Comparison of ENCODE assay signal across 21 mouse cellular contexts in the genomic region with DNA sequence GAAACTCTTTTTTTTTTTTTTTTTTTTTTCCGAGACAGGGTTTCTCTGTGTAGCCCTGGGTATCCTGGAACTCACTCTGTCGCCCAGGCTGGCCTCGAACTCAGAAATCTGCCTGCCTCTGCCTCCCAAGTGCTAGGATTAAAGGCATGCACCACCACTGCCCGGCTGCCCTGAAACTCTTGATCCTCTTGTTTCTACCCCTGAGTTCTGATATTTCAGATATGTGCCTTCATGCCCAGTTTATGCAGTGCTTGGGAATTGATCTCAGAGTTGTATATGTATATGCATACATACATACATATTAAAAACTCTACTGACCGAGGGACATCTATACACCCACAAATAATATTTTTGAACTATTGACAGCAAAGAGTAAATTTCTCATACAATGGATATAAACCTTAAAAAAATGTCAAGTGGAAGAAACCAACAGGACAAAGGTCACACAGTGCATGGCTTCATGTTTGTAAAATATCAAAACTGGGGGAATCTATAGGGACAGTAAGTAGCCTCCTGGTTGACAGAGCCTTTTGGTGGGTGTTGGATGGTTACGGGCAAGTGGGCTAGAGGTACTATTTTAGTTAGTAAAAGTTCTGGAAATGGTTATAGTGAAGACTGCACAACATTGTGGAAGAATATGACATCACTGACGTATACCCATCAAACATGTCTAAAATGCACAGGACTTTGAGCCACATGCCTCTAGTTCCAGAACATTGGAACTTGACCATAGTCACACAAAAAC. TPM values are rescaled to one million over a fixed set of nuclear protein-coding genes. Genes with fewer than 3 reads are reported as not detected.
A peak's percentile ranks its signal among the peaks of the same experiment; 100 is the strongest.
DNase-seq lines count a peak whose midpoint lies in the region; ATAC-seq and TF ChIP-seq lines count a peak whose summit lies in the region.
"Had no signal": no experiment of that assay in that cellular context is flagged by ENCODE, and none has a peak within 500 bp of the region (broad histone marks: within the 10 kb centered on the region; RNA-seq: fewer than 3 reads in every experiment).

No protein-coding gene starts in this region.

- peak; percentile 30; the same call in 1 of the 2 replicates for ATAC-seq in kidney, embryonic 15.5 days (replicated peaks; ENCODE audit: low FRiP score)
- peak; percentile 25 for ATAC-seq in erythroblast, adult 5-6 weeks (replicated peaks; ENCODE audit: low FRiP score, poor library complexity, severe bottlenecking)
- ATAC-seq in liver, embryonic 13.5 days (ENCODE audit: low read depth) = peak; percentile 74
- peak; percentile 79 for ATAC-seq in stomach, embryonic 15.5 days (ENCODE audit: insufficient read depth, low FRiP score, low read depth)
- no peak for ATAC-seq in hindbrain, embryonic 12.5 days (ENCODE audit: low FRiP score)
- ATAC-seq: inflammation-experienced regulatory T-cells, adult 6 months; midbrain, embryonic 13.5 days had no signal

- no peaks in the 10 kb centered on the region for H3K9me3 ChIP-seq in kidney, embryonic 15.5 days (replicated peaks)
- no peaks in the 10 kb centered on the region for H3K9me3 ChIP-seq in liver, embryonic 13.5 days (replicated peaks)
- H3K9me3 ChIP-seq in stomach, embryonic 15.5 days = no peaks in the 10 kb centered on the region
- no peaks in the 10 kb centered on the region for H3K9me3 ChIP-seq in hindbrain, embryonic 12.5 days (replicated peaks)
- H3K9me3 ChIP-seq: embryonic facial prominence, embryonic 12.5 days; midbrain, embryonic 13.5 days had no signal

- no peak overlapping the region for H3K4me2 ChIP-seq in kidney, embryonic 15.5 days
- peak overlapping the region; percentile 26; the same call in 1 of the 2 replicates for H3K4me2 ChIP-seq in liver, embryonic 13.5 days
- H3K4me2 ChIP-seq in stomach, embryonic 15.5 days = no peak overlapping the region
- no peak overlapping the region for H3K4me2 ChIP-seq in hindbrain, embryonic 12.5 days (replicated peaks)
- H3K4me2 ChIP-seq: embryonic facial prominence, embryonic 12.5 days; midbrain, embryonic 13.5 days had no signal

- no peak for TF ChIP-seq CTCF in kidney, adult 2 months (conservative IDR thresholded peaks at IDR 0.05; ENCODE audit: insufficient read depth, insufficient read length, low read depth, low read length)

- H3K27ac ChIP-seq in kidney, embryonic 15.5 days = no peak overlapping the region
- H3K27ac ChIP-seq in kidney, adult 2 months (ENCODE audit: insufficient read depth, low read depth, low read length) = no peak overlapping the region
- peak overlapping the region; percentile 94 for H3K27ac ChIP-seq in liver, embryonic 13.5 days
- H3K27ac ChIP-seq in stomach, embryonic 15.5 days = no peak overlapping the region
- no peak overlapping the region for H3K27ac ChIP-seq in hindbrain, embryonic 12.5 days
- H3K27ac ChIP-seq: embryonic facial prominence, embryonic 12.5 days; midbrain, embryonic 13.5 days had no signal

- no peaks in the 10 kb centered on the region for H3K4me1 ChIP-seq in kidney, embryonic 15.5 days
- no peaks in the 10 kb centered on the region for H3K4me1 ChIP-seq in kidney, adult 2 months (ENCODE audit: control insufficient read depth, insufficient read depth, low read length)
- peaks cover 59% of the 10 kb centered on the region for H3K4me1 ChIP-seq in liver, embryonic 13.5 days (replicated peaks)
- no peaks in the 10 kb centered on the region for H3K4me1 ChIP-seq in stomach, embryonic 15.5 days
- H3K4me1 ChIP-seq in hindbrain, embryonic 12.5 days = no peaks in the 10 kb centered on the region
- H3K4me1 ChIP-seq: embryonic facial prominence, embryonic 12.5 days; midbrain, embryonic 13.5 days had no signal

- TF ChIP-seq POLR2A in kidney, adult 2 months (IDR thresholded peaks at IDR 0.05; ENCODE audit: low read depth, low read length) = no peak

- H3K9ac ChIP-seq in kidney, embryonic 15.5 days = no peak overlapping the region
- peak overlapping the region; percentile 70 for H3K9ac ChIP-seq in liver, embryonic 13.5 days
- no peak overlapping the region for H3K9ac ChIP-seq in stomach, embryonic 15.5 days
- H3K9ac ChIP-seq in hindbrain, embryonic 12.5 days = no peak overlapping the region
- H3K9ac ChIP-seq: embryonic facial prominence, embryonic 12.5 days; midbrain, embryonic 13.5 days had no signal

- no peak for DNase-seq in kidney, adult 2 months
- DNase-seq in liver, embryonic 13.5 days = peak; percentile 89
- no peak for DNase-seq in left cerebral cortex, postnatal 25 days (ENCODE audit: low spot score in 2 of 2)
- DNase-seq: cerebellum, adult 18-20 months; kidney, postnatal 10 days; layer of hippocampus, adult 9-11 months; thymus, postnatal 4 days had no signal

- intact Hi-C loops in left cerebral cortex, postnatal 25 days (cut with DNase I) = loop anchor here (5.0 kb wide), 1 partner anchor 37 kb away; no protein-coding TSS in a partner anchor

- WGBS in kidney, embryonic 15.5 days = 87% methylated on average over 7 of the region's 7 CpGs
- 84% methylated on average over 7 of the region's 7 CpGs for WGBS in kidney, adult 2 months
- WGBS in liver, embryonic 13.5 days (ENCODE audit: insufficient replicate concordance) = 35% methylated on average over 7 of the region's 7 CpGs
- WGBS in stomach, embryonic 15.5 days = 73% methylated on average over 7 of the region's 7 CpGs
- 82% methylated on average over 7 of the region's 7 CpGs for WGBS in hindbrain, embryonic 12.5 days

- H3K4me3 ChIP-seq in kidney, embryonic 15.5 days (replicated peaks) = no peak overlapping the region
- no peak overlapping the region for H3K4me3 ChIP-seq in kidney, adult 2 months (ENCODE audit: insufficient read depth, low read depth, low read length)
- H3K4me3 ChIP-seq in liver, embryonic 13.5 days (replicated peaks) = peak overlapping the region; percentile 49
- no peak overlapping the region for H3K4me3 ChIP-seq in stomach, embryonic 15.5 days (replicated peaks)
- no peak overlapping the region for H3K4me3 ChIP-seq in hindbrain, embryonic 12.5 days
- H3K4me3 ChIP-seq: embryonic facial prominence, embryonic 12.5 days; midbrain, embryonic 13.5 days had no signal

- no peaks in the 10 kb centered on the region for H3K36me3 ChIP-seq in kidney, embryonic 15.5 days
- no peaks in the 10 kb centered on the region for H3K36me3 ChIP-seq in kidney, adult 2 months (ENCODE audit: control insufficient read depth, insufficient read depth, low read length)
- H3K36me3 ChIP-seq in liver, embryonic 13.5 days = peaks cover 10% of the 10 kb centered on the region
- no peaks in the 10 kb centered on the region for H3K36me3 ChIP-seq in stomach, embryonic 15.5 days
- no peaks in the 10 kb centered on the region for H3K36me3 ChIP-seq in hindbrain, embryonic 12.5 days
- H3K36me3 ChIP-seq: embryonic facial prominence, embryonic 12.5 days; midbrain, embryonic 13.5 days had no signal

- H3K27me3 ChIP-seq in kidney, embryonic 15.5 days = peaks cover 11% of the 10 kb centered on the region
- no peaks in the 10 kb centered on the region for H3K27me3 ChIP-seq in kidney, adult 2 months (replicated peaks; ENCODE audit: control insufficient read depth, insufficient read depth, low read length)
- H3K27me3 ChIP-seq in liver, embryonic 13.5 days = peaks cover 9% of the 10 kb centered on the region
- no peaks in the 10 kb centered on the region for H3K27me3 ChIP-seq in stomach, embryonic 15.5 days (replicated peaks)
- peaks cover 8% of the 10 kb centered on the region; the same call in 1 of the 2 replicates for H3K27me3 ChIP-seq in hindbrain, embryonic 12.5 days

RNA-seq across cellular contexts. Expression of gene Hbq1b, which starts 1.6 kb away (rescaled TPM):
- polyA plus RNA-seq in kidney, embryonic 15.5 days (2015; fragmentation: Nextera tagmentation; extraction: Ambion mirVana) = 2.3 and 2.5 TPM in 2 replicates
- polyA plus RNA-seq in kidney, adult 2 months (2012; rRNA removed) = 0.22 and 0.34 TPM in 2 replicates
- total RNA-seq in erythroblast, adult 5-6 weeks (2015; ENCODE audit: low replicate concordance) = 294 and 334 TPM in 2 replicates
- 138 and 139 TPM in 2 replicates for total RNA-seq in erythroblast, adult 5-6 weeks (2017; ENCODE audit: low replicate concordance)
- 111 and 141 TPM in 2 replicates for polyA plus RNA-seq in liver, embryonic 13.5 days (2015; fragmentation: Nextera tagmentation; extraction: Ambion mirVana)
- polyA plus RNA-seq in stomach, embryonic 15.5 days (2015; fragmentation: Nextera tagmentation; extraction: Ambion mirVana) = 4.5 and 8.8 TPM in 2 replicates
- 4.6 and 5.1 TPM in 2 replicates for polyA plus RNA-seq in hindbrain, embryonic 12.5 days (2016; fragmentation: Nextera tagmentation; extraction: Ambion mirVana)
- total RNA-seq in left cerebral cortex, postnatal 25 days (2021) = under 1 TPM in 1 of 2 experiments, not detected in 1; 0.73 TPM
- total RNA-seq: adrenal gland, adult 18-20 months; granulocyte monocyte progenitor cell, adult 5-6 weeks; hematopoietic stem cell, adult 5-6 weeks; liver, adult 2 months had no signal
- polyA plus RNA-seq: inflammation-experienced regulatory T-cells, adult 6 months; liver, adult 2 months had no signal

RNA-seq across cellular contexts. Expression of gene Hba-a1, which starts 1.9 kb away (rescaled TPM):
- 4,301 and 5,259 TPM in 2 replicates for polyA plus RNA-seq in kidney, embryonic 15.5 days (2015; fragmentation: Nextera tagmentation; extraction: Ambion mirVana)
- polyA plus RNA-seq in kidney, adult 2 months (2012; rRNA removed) = 1,733 and 2,108 TPM in 2 replicates
- 59,368 and 63,767 TPM in 2 replicates for total RNA-seq in erythroblast, adult 5-6 weeks (2015; ENCODE audit: low replicate concordance)
- total RNA-seq in erythroblast, adult 5-6 weeks (2017; ENCODE audit: low replicate concordance) = 14,861 and 24,674 TPM in 2 replicates
- 56,818 and 64,288 TPM in 2 replicates for polyA plus RNA-seq in liver, embryonic 13.5 days (2015; fragmentation: Nextera tagmentation; extraction: Ambion mirVana)
- polyA plus RNA-seq in stomach, embryonic 15.5 days (2015; fragmentation: Nextera tagmentation; extraction: Ambion mirVana) = 4,810 and 9,460 TPM in 2 replicates
- polyA plus RNA-seq in hindbrain, embryonic 12.5 days (2016; fragmentation: Nextera tagmentation; extraction: Ambion mirVana) = 2,983 and 3,718 TPM in 2 replicates
- 100 to 1,000 TPM; 501 to 528 TPM for total RNA-seq in left cerebral cortex, postnatal 25 days (2021)
- total RNA-seq: ES-E14 had no signal

RNA-seq across cellular contexts. Expression of gene Hba-x, which starts 9.0 kb away (rescaled TPM):
- polyA plus RNA-seq in kidney, embryonic 15.5 days (2015; fragmentation: Nextera tagmentation; extraction: Ambion mirVana) = 36.6 and 65.3 TPM in 2 replicates
- polyA plus RNA-seq in kidney, adult 2 months (2012; rRNA removed) = not detected in 2 replicates
- total RNA-seq in erythroblast, adult 5-6 weeks (2015; ENCODE audit: low replicate concordance) = 7.9 and 8.8 TPM in 2 replicates
- 0.68 and 2.2 TPM in 2 replicates for total RNA-seq in erythroblast, adult 5-6 weeks (2017; ENCODE audit: low replicate concordance)
- 289 and 430 TPM in 2 replicates for polyA plus RNA-seq in liver, embryonic 13.5 days (2015; fragmentation: Nextera tagmentation; extraction: Ambion mirVana)
- polyA plus RNA-seq in stomach, embryonic 15.5 days (2015; fragmentation: Nextera tagmentation; extraction: Ambion mirVana) = 61.7 and 62.6 TPM in 2 replicates
- 1,600 and 2,073 TPM in 2 replicates for polyA plus RNA-seq in hindbrain, embryonic 12.5 days (2016; fragmentation: Nextera tagmentation; extraction: Ambion mirVana)
- not detected for total RNA-seq in left cerebral cortex, postnatal 25 days (2021)
- total RNA-seq: adrenal gland, adult 18-20 months; ES-E14; granulocyte monocyte progenitor cell, adult 5-6 weeks; hematopoietic stem cell, adult 5-6 weeks; left cerebral cortex, postnatal 14 days; liver, adult 2 months had no signal
- polyA plus RNA-seq: inflammation-experienced regulatory T-cells, adult 6 months; liver, adult 2 months had no signal

RNA-seq across cellular contexts. Expression of gene Hba-a2, which starts 11.1 kb away (rescaled TPM):
- 11,555 and 13,702 TPM in 2 replicates for polyA plus RNA-seq in kidney, embryonic 15.5 days (2015; fragmentation: Nextera tagmentation; extraction: Ambion mirVana)
- polyA plus RNA-seq in kidney, adult 2 months (2012; rRNA removed) = 4,083 and 5,122 TPM in 2 replicates
- total RNA-seq in erythroblast, adult 5-6 weeks (2015; ENCODE audit: low replicate concordance) = 143,341 and 149,783 TPM in 2 replicates
- 224,706 and 268,423 TPM in 2 replicates for total RNA-seq in erythroblast, adult 5-6 weeks (2017; ENCODE audit: low replicate concordance)
- polyA plus RNA-seq in liver, embryonic 13.5 days (2015; fragmentation: Nextera tagmentation; extraction: Ambion mirVana) = 140,141 and 155,581 TPM in 2 replicates
- polyA plus RNA-seq in stomach, embryonic 15.5 days (2015; fragmentation: Nextera tagmentation; extraction: Ambion mirVana) = 12,213 and 21,597 TPM in 2 replicates
- 6,460 and 7,804 TPM in 2 replicates for polyA plus RNA-seq in hindbrain, embryonic 12.5 days (2016; fragmentation: Nextera tagmentation; extraction: Ambion mirVana)
- 100 to 1,000 TPM; 427 to 477 TPM for total RNA-seq in left cerebral cortex, postnatal 25 days (2021)

RNA-seq across cellular contexts. Expression of gene Hbq1a, which starts 14.7 kb away (rescaled TPM):
- 0.53 and 0.80 TPM in 2 replicates for polyA plus RNA-seq in kidney, embryonic 15.5 days (2015; fragmentation: Nextera tagmentation; extraction: Ambion mirVana)
- 0.18 and 0.45 TPM in 2 replicates for polyA plus RNA-seq in kidney, adult 2 months (2012; rRNA removed)
- 28.2 and 42.2 TPM in 2 replicates for total RNA-seq in erythroblast, adult 5-6 weeks (2015; ENCODE audit: low replicate concordance)
- 17.0 and 21.0 TPM in 2 replicates for total RNA-seq in erythroblast, adult 5-6 weeks (2017; ENCODE audit: low replicate concordance)
- 5.6 and 6.1 TPM in 2 replicates for polyA plus RNA-seq in liver, embryonic 13.5 days (2015; fragmentation: Nextera tagmentation; extraction: Ambion mirVana)
- polyA plus RNA-seq in stomach, embryonic 15.5 days (2015; fragmentation: Nextera tagmentation; extraction: Ambion mirVana) = 0.89 and 1.3 TPM in 2 replicates
- polyA plus RNA-seq in hindbrain, embryonic 12.5 days (2016; fragmentation: Nextera tagmentation; extraction: Ambion mirVana) = 0.72 TPM in 1 of 2 replicates, not detected in the other
- 1 to 10 TPM in 1 of 2 experiments, not detected in 1; 1.4 TPM for total RNA-seq in left cerebral cortex, postnatal 25 days (2021)
- total RNA-seq: adrenal gland, adult 18-20 months; ES-E14; granulocyte monocyte progenitor cell, adult 5-6 weeks; hematopoietic stem cell, adult 5-6 weeks had no signal
- polyA plus RNA-seq: embryonic facial prominence, embryonic 12.5 days; forebrain, embryonic 11.5 days; inflammation-experienced regulatory T-cells, adult 6 months; liver, adult 2 months had no signal

Comparison
In these comparisons a context has a peak if more than half of its experiments do, and no peak if none do; other contexts are left out.
1. RNA of gene Hba-x, which starts 9.0 kb away (polyA plus RNA-seq): 1,600 to 2,073 TPM in hindbrain, embryonic 12.5 days, 289 to 430 TPM in liver, embryonic 13.5 days, 36.6 to 65.3 TPM in kidney, embryonic 15.5 days and 61.7 to 62.6 TPM in stomach, embryonic 15.5 days; not detected in kidney, adult 2 months; every median in the first group is over 10 times any median in the second.
2. RNA of gene Hbq1b, which starts 1.6 kb away (polyA plus RNA-seq): 111 to 141 TPM in liver, embryonic 13.5 days; 4.5 to 8.8 TPM in stomach, embryonic 15.5 days, 4.6 to 5.1 TPM in hindbrain, embryonic 12.5 days, 2.3 to 2.5 TPM in kidney, embryonic 15.5 days and 0.22 to 0.34 TPM in kidney, adult 2 months; every median in the first group is over 10 times any median in the second.